Mouse (Mus musculus) neural tube, embryonic 11.5 days (tissue): Measurements from ENCODE around the gene Gm26602. TPM values are rescaled to one million over a fixed set of nuclear protein-coding genes. Genes with fewer than 3 reads are reported as not detected.

Source experiments
- ATAC-seq: fragments of 200-750 bp; cut with Nextera tagmentation; 2 replicates; pipeline ENCODE4 v1.8.0; 2017; ENCODE audit warnings: moderate number of reproducible peaks, mild to moderate bottlenecking, moderate TSS enrichment, moderate library complexity; ENCODE audit not compliant: insufficient read depth, low FRiP score, low TSS enrichment
- DNase-seq: peaks from one replicate; pipeline ENCODE4 v3.0.0-alpha.2; 2015; ENCODE audit warnings: low spot score
- H3K27ac ChIP-seq: fragments of 300-500 bp; sonication (generic); 2 replicates; pipeline ENCODE4 v1.5.1; 2014; ENCODE audit warnings: low read depth, mild to moderate bottlenecking, low read length
- H3K27me3 ChIP-seq: fragments of 300-500 bp; sonication (generic); 2 replicates; pipeline ENCODE4 v1.6.1; 2014; ENCODE audit warnings: mild to moderate bottlenecking, low read length, mixed read lengths; ENCODE audit not compliant: control insufficient read depth, insufficient read depth
- H3K36me3 ChIP-seq: fragments of 300-500 bp; sonication (generic); 2 replicates; pipeline ENCODE4 v1.6.1; 2014; ENCODE audit warnings: mild to moderate bottlenecking, low read length, moderate library complexity, mixed read lengths; ENCODE audit not compliant: control insufficient read depth, insufficient read depth
- H3K4me1 ChIP-seq: fragments of 300-500 bp; sonication (generic); 2 replicates; pipeline ENCODE4 v1.6.1; 2014; ENCODE audit warnings: low read length, mixed read lengths; ENCODE audit not compliant: control insufficient read depth, insufficient read depth
- H3K4me2 ChIP-seq: fragments of 300-500 bp; sonication (generic); 2 replicates; pipeline ENCODE4 v1.6.1; 2014; ENCODE audit warnings: low read depth, mild to moderate bottlenecking, moderate library complexity
- H3K4me3 ChIP-seq: fragments of 300-500 bp; sonication (generic); 2 replicates; pipeline ENCODE4 v1.5.1; 2014; ENCODE audit warnings: low read depth, low read length
- H3K9ac ChIP-seq: fragments of 300-500 bp; sonication (generic); 2 replicates; pipeline ENCODE4 v1.6.1; 2014; ENCODE audit warnings: mild to moderate bottlenecking, low read length
- H3K9me3 ChIP-seq: fragments of 300-500 bp; sonication (generic); 2 replicates; pipeline ENCODE4 v1.6.1; 2016; ENCODE audit warnings: low read length; ENCODE audit not compliant: control insufficient read depth
- WGBS: fragments of 180-500 bp; shearing (Covaris S2); extraction: QIAGEN DNeasy Blood & Tissue Kit; methylation state at CpG from one replicate; pipeline ENCODE4 v1.1.7; 2014; 5-methylcytosine and 5-hydroxymethylcytosine counted together
- polyA plus RNA-seq: library from polyadenylated mRNA; unstranded; fragments of >200 nt; fragmentation: Nextera tagmentation; extraction: Ambion mirVana; gene quantifications from 2 replicates; pipeline ENCODE4 v1.2.1, GENCODE M21; 2014

The Gm26602 gene
- polyA plus RNA-seq, 1 experiment from 2014 or later, result not detected

GRCm38 (mm10) chr10:79940749-79941148 lies 30.1 kb downstream of the Gm26602 start:
- Histone ChIP-seq H3K4me1 (peaks cover 19% of the 10 kb centered on the region), H3K27ac (no peak overlapping the region), H3K4me3 (no peak overlapping the region), H3K9ac (no peak overlapping the region), H3K36me3 (0 out of 2 replicates have a peak, but pooled peaks cover 2% of the 10 kb centered on the region), H3K27me3 (no peaks in the 10 kb centered on the region), H3K9me3 (no peaks in the 10 kb centered on the region), H3K4me2 (no peak overlapping the region)
- WGBS, result 58% methylated on average over 7 of the region's 7 CpGs
- no peak for DNase-seq
- ATAC-seq, result no peak

DNA sequence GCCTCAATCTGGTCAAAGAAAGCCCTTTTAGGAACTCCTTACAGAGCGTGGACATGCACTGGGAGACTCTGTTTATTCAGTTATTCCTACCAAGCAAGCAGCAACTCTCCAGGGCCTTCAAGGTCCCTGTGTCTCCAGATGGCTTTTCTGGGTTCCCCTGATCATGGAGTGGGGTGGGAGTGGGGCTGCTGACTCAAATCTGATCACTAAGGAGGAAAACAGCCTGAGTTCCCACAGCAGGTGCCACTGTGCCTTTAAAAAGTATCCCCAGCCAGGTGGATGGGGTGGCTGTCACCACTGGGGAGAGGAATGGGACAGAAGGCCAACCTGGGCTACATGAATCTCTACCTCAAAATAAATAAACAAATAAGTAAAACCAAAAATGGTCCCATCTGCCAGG lies 32.3 kb downstream of the Gm26602 start:
- H3K36me3 ChIP-seq, result 0 out of 2 replicates have a peak, but pooled peaks cover 2% of the 10 kb centered on the region
- H3K4me1 ChIP-seq, result peaks cover 33% of the 10 kb centered on the region
- no peak overlapping the region for H3K4me3 ChIP-seq
- H3K9me3 ChIP-seq, result no peaks in the 10 kb centered on the region
- H3K27ac ChIP-seq, result no peak overlapping the region
- ATAC-seq (no peak), DNase-seq (no peak)
- H3K9ac ChIP-seq, result no peak overlapping the region
- 96% methylated on average over 1 of the region's 1 CpGs for WGBS
- no peak overlapping the region for H3K4me2 ChIP-seq
- H3K27me3 ChIP-seq, result no peaks in the 10 kb centered on the region

DNA sequence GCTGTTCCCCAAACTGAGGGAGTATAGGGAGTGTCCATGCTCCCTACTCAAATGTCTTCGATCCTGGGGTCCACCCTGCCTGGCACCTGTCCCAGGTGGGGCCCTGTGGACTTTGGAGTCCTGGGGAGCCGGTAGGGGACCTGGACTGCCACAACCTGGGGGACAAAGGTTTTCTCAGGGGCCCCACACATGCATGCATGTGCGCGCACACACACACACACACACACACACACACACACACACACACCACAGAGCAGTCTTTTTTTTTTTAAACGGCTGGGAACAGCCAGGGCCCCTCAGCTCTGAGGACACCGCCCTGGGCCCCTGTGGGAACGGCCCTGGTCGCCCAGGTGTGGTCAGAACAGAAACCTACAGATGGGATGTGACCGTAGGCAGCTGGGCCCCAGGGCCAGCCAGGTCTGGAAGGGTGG lies 32.8 kb downstream of the Gm26602 start:
- H3K27me3 ChIP-seq, result no peaks in the 10 kb centered on the region
- no peak for DNase-seq
- peaks cover 30% of the 10 kb centered on the region for H3K4me1 ChIP-seq
- H3K9ac ChIP-seq, result no peak overlapping the region
- 69% methylated on average over 9 of the region's 9 CpGs for WGBS
- H3K9me3 ChIP-seq, result no peaks in the 10 kb centered on the region
- H3K4me3 ChIP-seq, result no peak overlapping the region
- H3K27ac ChIP-seq, result no peak overlapping the region
- no peak for ATAC-seq
- no peak overlapping the region for H3K4me2 ChIP-seq
- H3K36me3 ChIP-seq, result peaks cover 5% of the 10 kb centered on the region; the same call in 1 of the 2 replicates

DNA sequence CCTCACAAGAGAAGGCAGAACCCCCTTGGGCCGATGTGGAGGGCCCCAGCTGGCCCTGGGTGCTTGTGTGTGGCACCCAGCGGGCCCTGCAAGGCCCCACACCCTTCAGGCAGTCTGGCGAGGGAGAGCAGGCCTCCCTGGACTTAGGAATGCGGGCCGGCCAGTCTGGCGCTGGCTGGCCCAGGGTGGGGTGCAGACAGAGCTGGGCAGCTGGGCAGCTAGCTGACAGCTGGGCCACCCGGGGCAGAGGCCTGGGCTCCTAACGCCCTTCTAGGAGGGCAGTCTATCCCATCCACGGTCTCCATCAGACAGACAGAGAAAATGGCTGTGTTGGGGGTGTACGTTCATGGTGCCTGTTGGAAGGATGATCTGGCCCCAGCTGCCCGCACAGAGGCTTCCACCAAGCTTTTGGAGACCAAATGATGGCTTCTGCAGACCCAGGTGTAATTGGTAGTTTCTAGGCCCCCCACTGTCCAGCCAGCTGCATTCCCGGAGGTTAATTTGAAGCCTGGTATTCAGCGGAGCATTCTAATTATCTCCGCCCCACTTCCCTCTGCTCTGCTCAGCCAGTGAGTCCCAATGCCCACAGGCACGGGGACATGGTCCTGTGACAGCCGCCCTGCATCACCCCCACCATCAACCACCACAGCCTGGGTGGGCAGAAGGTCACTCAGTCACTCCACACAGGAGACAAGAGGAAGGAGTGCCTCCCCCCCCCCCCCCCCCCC lies 35.0 kb downstream of the Gm26602 start:
- Histone ChIP-seq H3K4me2 (no peak overlapping the region), H3K9me3 (no peaks in the 10 kb centered on the region), H3K36me3 (peaks cover 12% of the 10 kb centered on the region), H3K9ac (peak overlapping the region; percentile 26; the same call in 1 of the 2 replicates), H3K4me3 (no peak overlapping the region), H3K27me3 (no peaks in the 10 kb centered on the region), H3K27ac (peak overlapping the region; percentile 64; the same call in 1 of the 2 replicates), H3K4me1 (peaks cover 30% of the 10 kb centered on the region)
- WGBS, result 8% methylated on average over 16 of the region's 16 CpGs
- DNase-seq, result peak; percentile 70
- ATAC-seq, result peak; percentile 78; the same call in 1 of the 2 replicates

- ATAC-seq, result peak; percentile 40
- H3K4me1 ChIP-seq, result peaks cover 30% of the 10 kb centered on the region
- no peak for DNase-seq
- H3K27me3 ChIP-seq, result no peaks in the 10 kb centered on the region
- H3K27ac ChIP-seq, result peak overlapping the region; percentile 7; the same call in 1 of the 2 replicates
- 0 out of 2 replicates have a peak overlapping the region, but pooled peaks have one; percentile 32 for H3K9ac ChIP-seq
- peaks cover 16% of the 10 kb centered on the region for H3K36me3 ChIP-seq
- H3K4me3 ChIP-seq, result no peak overlapping the region
- H3K9me3 ChIP-seq, result no peaks in the 10 kb centered on the region
- H3K4me2 ChIP-seq, result no peak overlapping the region
- 15% methylated on average over 7 of the region's 7 CpGs for WGBS
Observed at GRCm38 (mm10) chr10:79946752-79947322, 36.2 kb downstream of the Gm26602 start.

DNA sequence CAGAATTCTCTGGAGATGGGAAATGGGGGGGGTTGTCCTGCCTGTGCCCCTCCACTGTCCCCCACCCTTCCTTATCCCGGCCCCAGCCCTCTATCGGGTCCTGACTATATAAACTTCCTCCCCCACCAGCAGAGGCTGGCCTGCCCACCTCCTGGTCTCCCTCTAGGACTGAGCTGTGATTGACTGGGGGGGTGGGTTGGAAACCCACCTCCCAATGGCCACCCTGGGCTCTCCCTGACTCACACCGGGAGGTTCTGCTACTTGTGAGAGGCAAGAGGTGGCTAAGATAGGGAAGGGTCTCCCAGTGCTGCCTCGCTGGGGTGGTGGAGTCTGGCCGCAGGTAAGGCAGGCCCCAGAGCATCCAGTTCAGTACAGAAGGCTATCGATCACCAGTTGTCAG lies 36.8 kb downstream of the Gm26602 start:
- no peak overlapping the region for H3K4me2 ChIP-seq
- H3K4me1 ChIP-seq, result peaks cover 30% of the 10 kb centered on the region
- 61% methylated on average over 6 of the region's 6 CpGs for WGBS
- DNase-seq (no peak), ATAC-seq (no peak)
- H3K9me3 ChIP-seq, result no peaks in the 10 kb centered on the region
- peaks cover 14% of the 10 kb centered on the region for H3K36me3 ChIP-seq
- no peak overlapping the region for H3K4me3 ChIP-seq
- H3K9ac ChIP-seq, result no peak overlapping the region
- H3K27me3 ChIP-seq, result no peaks in the 10 kb centered on the region
- no peak overlapping the region for H3K27ac ChIP-seq

DNA sequence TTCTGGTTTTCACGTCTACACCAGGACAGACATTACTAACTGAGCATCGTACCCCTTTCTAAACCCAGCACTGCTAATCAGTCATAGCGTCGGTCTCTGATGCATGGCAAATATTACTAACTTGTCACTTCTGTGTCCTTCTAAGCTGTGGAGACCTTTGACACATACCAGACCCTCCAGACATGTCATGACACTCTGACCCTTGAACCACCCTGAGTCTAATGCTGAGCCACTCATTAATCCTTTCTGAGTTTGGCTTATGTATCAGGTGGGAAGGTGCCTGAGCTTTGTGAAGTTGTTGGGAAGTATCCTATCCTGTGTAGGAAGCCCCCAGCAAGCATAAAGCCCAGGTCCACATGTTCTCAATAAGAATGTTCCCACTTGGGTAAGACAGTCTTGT lies 39.2 kb downstream of the Gm26602 start:
- Histone ChIP-seq H3K4me3 (no peak overlapping the region), H3K9ac (no peak overlapping the region), H3K4me1 (peaks cover 22% of the 10 kb centered on the region), H3K27ac (no peak overlapping the region), H3K9me3 (no peaks in the 10 kb centered on the region), H3K4me2 (no peak overlapping the region), H3K36me3 (peaks cover 21% of the 10 kb centered on the region), H3K27me3 (no peaks in the 10 kb centered on the region)
- no peak for DNase-seq
- ATAC-seq, result no peak
- 91% methylated on average over 4 of the region's 4 CpGs for WGBS

DNA sequence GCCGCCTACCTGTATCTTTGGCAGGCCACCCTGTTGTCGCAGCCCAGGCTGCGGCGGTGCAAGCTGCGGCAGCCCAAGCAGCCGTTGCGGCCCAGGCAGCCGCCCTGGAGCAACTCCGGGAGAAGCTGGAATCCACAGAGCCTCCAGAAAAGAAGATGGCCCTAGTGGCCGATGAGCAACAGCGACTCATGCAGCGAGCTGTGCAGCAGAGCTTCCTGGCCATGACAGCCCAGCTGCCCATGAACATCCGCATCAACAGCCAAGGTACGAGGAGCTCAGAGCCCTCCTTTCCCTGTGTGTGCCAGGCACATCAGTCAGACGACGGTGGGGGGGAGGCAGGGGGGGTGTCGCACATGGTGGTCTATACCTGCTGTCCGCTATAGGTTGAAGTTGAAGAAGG lies 40.0 kb downstream of the Gm26602 start:
- Histone ChIP-seq H3K27me3 (no peaks in the 10 kb centered on the region), H3K36me3 (peaks cover 21% of the 10 kb centered on the region), H3K9ac (no peak overlapping the region), H3K9me3 (no peaks in the 10 kb centered on the region), H3K4me1 (peaks cover 15% of the 10 kb centered on the region), H3K4me2 (no peak overlapping the region), H3K27ac (no peak overlapping the region), H3K4me3 (no peak overlapping the region)
- WGBS, result 88% methylated on average over 18 of the region's 18 CpGs
- DNase-seq (no peak), ATAC-seq (no peak)

- Histone ChIP-seq H3K36me3 (peaks cover 16% of the 10 kb centered on the region), H3K9ac (no peak overlapping the region), H3K4me1 (no peaks in the 10 kb centered on the region), H3K9me3 (no peaks in the 10 kb centered on the region), H3K4me3 (no peak overlapping the region), H3K4me2 (no peak overlapping the region), H3K27me3 (no peaks in the 10 kb centered on the region), H3K27ac (no peak overlapping the region)
- DNase-seq (no peak), ATAC-seq (no peak)
- WGBS, result 82% methylated on average over 6 of the region's 6 CpGs
Observed at GRCm38 (mm10) chr10:79953946-79954345, 43.3 kb downstream of the Gm26602 start.
